Mouse (Mus musculus) embryonic facial prominence, embryonic 11.5 days (tissue): ENCODE measurements around the gene Helt. TPM values are rescaled to one million over a fixed set of nuclear protein-coding genes. Genes with fewer than 3 reads are reported as not detected.
"Not testable (repeated sequence)": the region's sequence is repeated elsewhere in the genome, so short reads cannot be mapped to it uniquely, and the experiment has no call there.

Experiments
- ATAC-seq: fragments of 200-750 bp; cut with Nextera tagmentation; replicated peaks from 2 replicates; pipeline ENCODE4 v1.8.0; 2017; ENCODE audit warnings: low read depth; ENCODE audit not compliant: insufficient number of reproducible peaks, low FRiP score, low TSS enrichment
- DNase-seq: peaks from one replicate; pipeline ENCODE4 v3.0.0-alpha.2; 2015; ENCODE audit warnings: low spot score
- H3K27ac ChIP-seq: fragments of 300-500 bp; sonication (generic); replicated peaks from 2 replicates; pipeline ENCODE4 v1.5.1; 2014; ENCODE audit warnings: mild to moderate bottlenecking, low read depth, low read length, control low read depth
- H3K27me3 ChIP-seq: fragments of 300-500 bp; sonication (generic); 2 replicates; pipeline ENCODE4 v1.6.1; 2014; ENCODE audit warnings: mild to moderate bottlenecking, low read length, moderate library complexity, mixed read lengths; ENCODE audit not compliant: control insufficient read depth, insufficient read depth
- H3K36me3 ChIP-seq: fragments of 300-500 bp; sonication (generic); replicated peaks from 2 replicates; pipeline ENCODE4 v1.6.1; 2014; ENCODE audit warnings: low read depth, mild to moderate bottlenecking, low read length, moderate library complexity, mixed read lengths; ENCODE audit not compliant: control insufficient read depth, insufficient read depth
- H3K4me1 ChIP-seq: fragments of 300-500 bp; sonication (generic); 2 replicates; pipeline ENCODE4 v1.6.1; 2014; ENCODE audit warnings: low read length, mixed read lengths; ENCODE audit not compliant: control insufficient read depth, insufficient read depth
- H3K4me2 ChIP-seq: fragments of 300-500 bp; sonication (generic); 2 replicates; pipeline ENCODE4 v1.6.1; 2014; ENCODE audit warnings: low read depth, mild to moderate bottlenecking, control low read depth, low read length, moderate library complexity
- H3K4me3 ChIP-seq: fragments of 300-500 bp; sonication (generic); 2 replicates; pipeline ENCODE4 v1.5.1; 2014; ENCODE audit warnings: low read depth, low read length, control low read depth
- H3K9ac ChIP-seq: fragments of 300-500 bp; sonication (generic); replicated peaks from 2 replicates; pipeline ENCODE4 v1.6.1; 2014; ENCODE audit warnings: mild to moderate bottlenecking, control low read depth, low read length
- H3K9me3 ChIP-seq: fragments of 300-500 bp; sonication (generic); replicated peaks from 2 replicates; pipeline ENCODE4 v1.6.1; 2016; ENCODE audit warnings: mild to moderate bottlenecking, low read length, inconsistent platforms, mixed read lengths; ENCODE audit not compliant: control insufficient read depth
- WGBS: fragments of 180-500 bp; shearing (Covaris S2); extraction: QIAGEN DNeasy Blood & Tissue Kit; methylation state at CpG from one replicate; pipeline ENCODE4 v1.1.7; 2014; 5-methylcytosine and 5-hydroxymethylcytosine counted together
- polyA plus RNA-seq: library from polyadenylated mRNA; unstranded; fragments of >200 nt; fragmentation: Nextera tagmentation; extraction: Ambion mirVana; gene quantifications from 2 replicates; pipeline ENCODE4 v1.2.1, GENCODE M21; 2014

Helt gene
- polyA plus RNA-seq, 1 experiment from 2014 or later: 1.9 TPM

DNA sequence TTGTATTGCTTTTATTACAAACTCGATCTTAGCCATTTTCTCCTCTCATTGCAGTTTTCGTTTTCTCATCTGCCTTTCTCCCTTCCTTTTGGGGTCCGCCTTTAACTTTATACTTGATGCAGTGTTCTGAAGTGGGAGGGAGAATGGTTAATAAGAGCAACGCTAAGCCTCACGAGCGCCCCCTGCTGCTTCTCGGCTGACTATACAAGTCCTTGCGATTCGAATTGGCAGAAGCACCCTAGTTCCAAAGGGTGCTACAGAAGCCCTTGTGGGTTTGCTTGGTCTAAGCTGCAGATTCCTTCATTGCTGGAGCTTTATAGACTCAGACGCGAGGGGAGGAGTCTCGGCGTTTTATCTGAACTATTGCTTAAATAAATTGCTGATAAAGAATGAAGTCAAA lies 12.9 kb downstream of the Helt start:
- no peak overlapping the region for H3K4me3 ChIP-seq
- WGBS: 14% methylated on average over 13 of the region's 13 CpGs

DNA sequence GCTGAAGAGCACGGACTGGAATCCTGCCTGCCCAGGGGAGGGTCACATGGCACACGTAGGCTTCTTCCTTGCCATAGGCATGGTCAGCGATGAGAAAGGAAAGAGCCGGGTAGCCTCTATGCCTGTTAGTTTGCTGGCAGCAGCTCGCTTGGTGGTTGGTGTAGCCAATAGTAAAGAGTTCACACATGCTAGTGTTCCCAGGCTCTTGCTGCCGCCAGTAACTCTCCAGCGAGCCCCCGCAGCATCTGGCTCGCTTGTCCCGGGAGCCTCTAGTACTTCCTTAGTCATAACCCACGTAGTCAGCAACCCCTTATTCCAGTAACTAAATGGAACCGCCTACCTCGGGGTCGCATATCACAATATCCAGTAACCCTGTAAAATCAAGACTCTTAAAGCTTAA lies 17.5 kb downstream of the Helt start:
- Histone ChIP-seq H3K4me1 (no peaks in the 10 kb centered on the region), H3K4me2 (no peak overlapping the region), H3K36me3 (no peaks in the 10 kb centered on the region), H3K9ac (no peak overlapping the region), H3K9me3 (no peaks in the 10 kb centered on the region), H3K4me3 (no peak overlapping the region), H3K27ac (no peak overlapping the region), H3K27me3 (no peaks in the 10 kb centered on the region)
- WGBS: 86% methylated on average over 14 of the region's 14 CpGs
- no peak for DNase-seq
- ATAC-seq: no peak

More for the DNA sequence above, 12.9 kb downstream of the Helt start:
- ATAC-seq: no peak
- Histone ChIP-seq H3K36me3 (no peaks in the 10 kb centered on the region), H3K9ac (no peak overlapping the region), H3K4me1 (no peaks in the 10 kb centered on the region), H3K27me3 (no peaks in the 10 kb centered on the region), H3K4me2 (no peak overlapping the region), H3K27ac (no peak overlapping the region), H3K9me3 (no peaks in the 10 kb centered on the region)
- peak; percentile 85 for DNase-seq

- H3K4me3 ChIP-seq: no peak overlapping the region
- no peak overlapping the region for H3K27ac ChIP-seq
- WGBS: 47% methylated on average over 6 of the region's 6 CpGs
- no peak overlapping the region for H3K9ac ChIP-seq
- DNase-seq (no peak), ATAC-seq (no peak)
- H3K9me3 ChIP-seq: no peaks in the 10 kb centered on the region
- H3K4me2 ChIP-seq: no peak overlapping the region
- no peaks in the 10 kb centered on the region for H3K27me3 ChIP-seq
- no peaks in the 10 kb centered on the region for H3K4me1 ChIP-seq
- H3K36me3 ChIP-seq: no peaks in the 10 kb centered on the region
Measured at GRCm38 (mm10) chr8:46270741-46271140, 23.7 kb downstream of the Helt start.

GRCm38 (mm10) chr8:46270147-46270546 lies 24.3 kb downstream of the Helt start:
- Histone ChIP-seq H3K27me3 (no peaks in the 10 kb centered on the region), H3K9me3 (no peaks in the 10 kb centered on the region), H3K4me2 (no peak overlapping the region), H3K36me3 (no peaks in the 10 kb centered on the region), H3K4me1 (no peaks in the 10 kb centered on the region), H3K9ac (no peak overlapping the region), H3K4me3 (no peak overlapping the region), H3K27ac (no peak overlapping the region)
- DNase-seq (no peak), ATAC-seq (no peak)
- 49% methylated on average over 3 of the region's 3 CpGs for WGBS

DNA sequence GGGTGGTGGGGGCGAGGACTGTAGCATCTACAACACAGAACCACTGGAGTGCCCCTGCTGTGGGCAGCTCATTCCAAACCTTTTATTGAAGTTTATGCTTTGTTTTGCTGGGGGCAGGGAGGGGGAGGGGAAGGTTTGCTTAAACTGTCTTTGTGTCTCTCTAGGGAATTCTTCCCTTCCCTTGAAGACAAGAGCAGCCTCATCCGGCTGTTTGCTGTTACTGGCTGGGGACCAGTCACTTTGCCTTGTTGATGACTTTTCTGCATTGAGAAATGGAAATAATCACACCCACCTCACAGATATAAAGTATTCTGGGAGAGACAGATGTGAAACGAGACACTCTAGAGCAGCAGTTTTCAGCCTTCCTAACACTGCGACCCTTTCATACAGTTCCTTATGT lies 27.7 kb downstream of the Helt start:
- no peak for ATAC-seq
- Histone ChIP-seq H3K4me2 (no peak overlapping the region), H3K27me3 (no peaks in the 10 kb centered on the region), H3K9me3 (no peaks in the 10 kb centered on the region), H3K4me1 (no peaks in the 10 kb centered on the region), H3K27ac (no peak overlapping the region), H3K4me3 (no peak overlapping the region), H3K9ac (no peak overlapping the region), H3K36me3 (no peaks in the 10 kb centered on the region)
- WGBS: 44% methylated on average over 4 of the region's 4 CpGs
- no peak for DNase-seq

GRCm38 (mm10) chr8:46264206-46264605 lies 30.3 kb downstream of the Helt start:
- not testable (repeated sequence) for H3K4me3 ChIP-seq, H3K9me3 ChIP-seq, H3K27ac ChIP-seq, H3K4me1 ChIP-seq, H3K9ac ChIP-seq, DNase-seq, H3K4me2 ChIP-seq, ATAC-seq, H3K27me3 ChIP-seq, H3K36me3 ChIP-seq
- 82% methylated on average over 4 of the region's 4 CpGs for WGBS

GRCm38 (mm10) chr8:46257921-46258682 lies 36.4 kb downstream of the Helt start:
- Histone ChIP-seq H3K27ac (no peak overlapping the region), H3K9me3 (no peaks in the 10 kb centered on the region), H3K36me3 (no peaks in the 10 kb centered on the region), H3K9ac (no peak overlapping the region), H3K4me3 (no peak overlapping the region), H3K4me1 (no peaks in the 10 kb centered on the region), H3K4me2 (no peak overlapping the region), H3K27me3 (no peaks in the 10 kb centered on the region)
- WGBS: 31% methylated on average over 19 of the region's 19 CpGs
- no peak for DNase-seq
- no peak for ATAC-seq

DNA sequence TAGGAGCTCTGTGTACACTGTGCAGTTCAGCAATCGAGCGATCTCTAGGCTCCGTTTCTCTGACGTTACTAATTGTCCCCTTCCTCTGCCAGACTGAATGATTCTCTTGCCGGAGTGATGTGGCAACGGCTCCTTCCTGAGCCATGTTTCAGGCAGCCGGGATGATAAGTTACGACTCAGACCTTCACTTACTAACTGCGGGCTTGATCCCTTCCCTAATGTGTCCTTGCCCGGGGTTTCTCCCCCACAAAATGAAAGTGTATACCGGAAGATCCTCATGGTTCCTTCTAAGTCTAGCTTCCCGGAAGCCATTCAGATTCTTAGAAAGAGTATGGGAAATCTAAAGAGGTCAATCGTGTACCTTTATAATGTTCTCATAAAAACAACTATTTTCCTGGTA lies 42.0 kb downstream of the Helt start:
- H3K9ac ChIP-seq: no peak overlapping the region
- WGBS: 57% methylated on average over 13 of the region's 13 CpGs
- 0 out of 2 replicates have a peak overlapping the region, but pooled peaks have one; percentile 20 for H3K27ac ChIP-seq
- H3K4me2 ChIP-seq: no peak overlapping the region
- no peaks in the 10 kb centered on the region for H3K27me3 ChIP-seq
- no peaks in the 10 kb centered on the region for H3K36me3 ChIP-seq
- H3K4me3 ChIP-seq: no peak overlapping the region
- ATAC-seq: no peak
- no peak for DNase-seq
- H3K9me3 ChIP-seq: no peaks in the 10 kb centered on the region
- H3K4me1 ChIP-seq: no peaks in the 10 kb centered on the region
